Mouse (Mus musculus) heart, postnatal 0 days (tissue): ENCODE measurements around the gene Erv3.

Experiments used
- CTCF ChIP-seq: IDR thresholded peaks from 2 replicates; pipeline ENCODE4 v1.5.1; 2016; ENCODE audit warnings: antibody characterized with exemption, control low read depth, low read depth
- EP300 ChIP-seq: IDR thresholded peaks from 2 replicates; pipeline ENCODE4 v1.6.1; 2016; ENCODE audit warnings: antibody characterized with exemption, low read depth

DNA sequence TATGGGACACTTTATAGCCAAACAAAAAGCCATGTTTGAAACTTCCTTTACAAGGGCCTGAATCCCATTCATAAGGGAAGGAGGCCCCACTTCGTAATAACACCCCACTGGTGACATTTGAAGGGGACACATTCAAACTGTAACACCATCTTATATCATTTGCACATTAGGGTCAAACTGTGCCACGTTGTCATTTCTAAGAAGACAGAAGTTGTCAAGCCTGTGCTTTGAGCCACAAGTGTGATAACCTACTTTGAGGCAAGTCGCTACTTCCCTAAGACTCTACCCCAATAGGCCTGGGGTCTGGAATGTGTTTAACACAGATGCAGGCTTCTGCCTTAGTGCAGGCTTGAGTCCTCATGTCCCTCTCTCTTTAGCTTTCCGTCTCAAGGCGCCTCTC is 47.8 kb upstream of the Erv3 start:
- TF ChIP-seq CTCF (no peak), EP300 (no peak)
